Mouse (Mus musculus): ENCODE results near the gene Dnajc6.

GRCm38 (mm10) chr4:101585455-101586184, 89.2 kb downstream of the Dnajc6 start:
- TF ChIP-seq CTCF (IDR thresholded peaks at IDR 0.05; ENCODE audit: insufficient read depth, low read length): no peak
- TF ChIP-seq POLR2A (IDR thresholded peaks at IDR 0.05; ENCODE audit: borderline replicate concordance, extremely low read depth, low read depth, low read length): no peak

Data from lung, adult 2 months (tissue).